Mouse (Mus musculus): ENCODE results near the gene Plekha6.

GRCm38 (mm10) chr1:133210766-133211165 is 46.8 kb downstream of the Plekha6 start:
- TF ChIP-seq SRF (IDR thresholded peaks at IDR 0.05; ENCODE audit: control insufficient read depth, insufficient read length, low read depth) (no peak), TCF12 (IDR thresholded peaks at IDR 0.05; ENCODE audit: insufficient read depth, poor library complexity, severe bottlenecking) (no peak), USF1 (IDR thresholded peaks at IDR 0.05; ENCODE audit: low read depth) (no peak), CEBPB (IDR thresholded peaks at IDR 0.05; ENCODE audit: insufficient read depth, poor library complexity, severe bottlenecking) (no peak), POLR2A (IDR thresholded peaks at IDR 0.05; ENCODE audit: insufficient read length, low read depth) (no peak), MAX (IDR thresholded peaks at IDR 0.05; ENCODE audit: low read depth) (no peak), MYOG (IDR thresholded peaks at IDR 0.05; ENCODE audit: control insufficient read depth in 1 of 3, insufficient read depth in 1 of 3, insufficient read length in 2 of 3, low read depth in 2 of 3) (no peak), REST (IDR thresholded peaks at IDR 0.05; ENCODE audit: insufficient read depth, insufficient read length) (no peak)

All from myocyte (in vitro differentiated cells).